Mouse (Mus musculus): ENCODE measurements at regions not wholly inside any gene's neighbourhood (a gene's known extent, or its start where the extent isn't known, plus 50 kb on each side); places are given as distances from the start of the nearest gene placed in this dataset.
A peak's percentile ranks its signal among the peaks of the same experiment; 100 is the strongest.

- DNase-seq (ENCODE audit: low spot score in 2 of 2) = peak; percentile 48 to 57
Measured at GRCm38 (mm10) chr3:149111529-149112439, 121.4 kb upstream of the Adgrl2 start.

- DNase-seq (ENCODE audit: low spot score in 2 of 2) = no peak
Measured at GRCm38 (mm10) chr3:149110831-149111230, 120.5 kb upstream of the Adgrl2 start.

- DNase-seq (ENCODE audit: low spot score in 2 of 2) = no peak
Measured at GRCm38 (mm10) chr3:149105709-149106450, 115.5 kb upstream of the Adgrl2 start.

- no peak for DNase-seq (ENCODE audit: low spot score in 2 of 2)
Measured at GRCm38 (mm10) chr3:149105181-149105580, 114.8 kb upstream of the Adgrl2 start.

- no peak for DNase-seq (ENCODE audit: low spot score in 2 of 2)
Measured at GRCm38 (mm10) chr3:149104080-149104479, 113.7 kb upstream of the Adgrl2 start.

GRCm38 (mm10) chr3:149103469-149103868, 113.1 kb upstream of the Adgrl2 start:
- no peak for DNase-seq (ENCODE audit: low spot score in 2 of 2)

- DNase-seq (ENCODE audit: low spot score in 2 of 2) = no peak
Measured at GRCm38 (mm10) chr3:149102846-149103245, 112.5 kb upstream of the Adgrl2 start.

GRCm38 (mm10) chr3:149101785-149102184, 111.4 kb upstream of the Adgrl2 start:
- no peak for DNase-seq (ENCODE audit: low spot score in 2 of 2)

GRCm38 (mm10) chr3:149098764-149099163, 108.4 kb upstream of the Adgrl2 start:
- DNase-seq (ENCODE audit: low spot score in 2 of 2) = no peak

GRCm38 (mm10) chr3:149097026-149097425, 106.7 kb upstream of the Adgrl2 start:
- DNase-seq (ENCODE audit: low spot score in 2 of 2) = no peak

- DNase-seq (ENCODE audit: low spot score in 2 of 2) = no peak
Measured at GRCm38 (mm10) chr3:149092649-149093048, 102.3 kb upstream of the Adgrl2 start.

- no peak for DNase-seq (ENCODE audit: low spot score in 2 of 2)
Measured at GRCm38 (mm10) chr3:149090103-149090502, 99.7 kb upstream of the Adgrl2 start.

- DNase-seq (ENCODE audit: low spot score in 2 of 2) = no peak
Measured at GRCm38 (mm10) chr3:149088621-149089128, 98.3 kb upstream of the Adgrl2 start.

GRCm38 (mm10) chr3:149087488-149087887, 97.1 kb upstream of the Adgrl2 start:
- DNase-seq (ENCODE audit: low spot score in 2 of 2) = peak in 1 of 2 experiments; percentile 26

GRCm38 (mm10) chr3:149086704-149087103, 96.3 kb upstream of the Adgrl2 start:
- DNase-seq (ENCODE audit: low spot score in 2 of 2) = no peak

- no peak for DNase-seq (ENCODE audit: low spot score in 2 of 2)
Measured at GRCm38 (mm10) chr3:149086086-149086485, 95.7 kb upstream of the Adgrl2 start.

- DNase-seq (ENCODE audit: low spot score in 2 of 2) = no peak
Measured at GRCm38 (mm10) chr3:149084861-149085598, 94.7 kb upstream of the Adgrl2 start.

GRCm38 (mm10) chr3:149083391-149083790, 93.0 kb upstream of the Adgrl2 start:
- peak; percentile 40 to 62 for DNase-seq (ENCODE audit: low spot score in 2 of 2)

- no peak for DNase-seq (ENCODE audit: low spot score in 2 of 2)
Measured at GRCm38 (mm10) chr3:149078881-149079280, 88.5 kb upstream of the Adgrl2 start.

- DNase-seq (ENCODE audit: low spot score in 2 of 2) = peak; percentile 41 to 58
Measured at GRCm38 (mm10) chr3:149076928-149077551, 86.7 kb upstream of the Adgrl2 start.

GRCm38 (mm10) chr3:149075488-149075851, 85.1 kb upstream of the Adgrl2 start:
- DNase-seq (ENCODE audit: low spot score in 2 of 2) = no peak
